Mouse (Mus musculus): ENCODE measurements at regions not wholly inside any gene's neighbourhood (a gene's known extent, or its start where the extent isn't known, plus 50 kb on each side); places are given as distances from the start of the nearest gene placed in this dataset.

DNA sequence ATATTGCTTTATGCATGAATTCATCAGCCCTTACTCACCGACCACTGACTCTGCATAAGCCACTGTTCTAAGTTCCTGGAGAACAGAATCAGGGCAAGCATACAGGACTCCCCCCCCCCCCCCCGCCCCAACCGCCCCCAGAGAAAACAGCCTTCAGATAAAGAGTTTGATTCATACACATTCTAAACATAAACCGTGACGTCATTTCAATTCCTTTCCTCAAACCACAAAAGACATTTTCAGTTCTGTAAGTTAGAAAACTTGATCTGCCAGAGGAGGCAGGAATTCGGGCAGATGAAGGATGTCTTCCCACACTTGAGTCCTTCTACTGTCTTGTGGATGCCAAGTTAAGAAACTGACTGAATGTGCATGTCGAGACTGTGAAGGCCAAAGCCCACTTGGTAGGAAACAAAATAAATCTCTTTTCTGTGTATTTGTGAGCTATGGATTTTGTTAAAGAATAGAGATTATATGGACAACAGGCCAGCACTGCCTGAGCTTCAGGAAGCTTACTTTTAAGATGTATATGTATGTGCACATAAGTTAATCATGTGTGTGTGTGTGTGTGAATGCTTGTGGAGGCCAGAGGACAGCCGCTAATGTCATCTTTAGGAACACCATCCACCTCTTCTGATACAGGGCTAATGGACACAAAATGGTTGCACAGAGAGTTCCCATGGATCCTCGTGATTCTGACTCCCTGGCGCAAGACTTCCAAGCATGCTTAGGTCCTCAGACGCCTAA lies 202.4 kb downstream of the Sox4 start:
- no peak for DNase-seq

- DNase-seq = peak in 1 of 2 experiments; percentile 25
Observed at GRCm38 (mm10) chr13:28740158-28740670, 213.3 kb downstream of the Sox4 start.

DNA sequence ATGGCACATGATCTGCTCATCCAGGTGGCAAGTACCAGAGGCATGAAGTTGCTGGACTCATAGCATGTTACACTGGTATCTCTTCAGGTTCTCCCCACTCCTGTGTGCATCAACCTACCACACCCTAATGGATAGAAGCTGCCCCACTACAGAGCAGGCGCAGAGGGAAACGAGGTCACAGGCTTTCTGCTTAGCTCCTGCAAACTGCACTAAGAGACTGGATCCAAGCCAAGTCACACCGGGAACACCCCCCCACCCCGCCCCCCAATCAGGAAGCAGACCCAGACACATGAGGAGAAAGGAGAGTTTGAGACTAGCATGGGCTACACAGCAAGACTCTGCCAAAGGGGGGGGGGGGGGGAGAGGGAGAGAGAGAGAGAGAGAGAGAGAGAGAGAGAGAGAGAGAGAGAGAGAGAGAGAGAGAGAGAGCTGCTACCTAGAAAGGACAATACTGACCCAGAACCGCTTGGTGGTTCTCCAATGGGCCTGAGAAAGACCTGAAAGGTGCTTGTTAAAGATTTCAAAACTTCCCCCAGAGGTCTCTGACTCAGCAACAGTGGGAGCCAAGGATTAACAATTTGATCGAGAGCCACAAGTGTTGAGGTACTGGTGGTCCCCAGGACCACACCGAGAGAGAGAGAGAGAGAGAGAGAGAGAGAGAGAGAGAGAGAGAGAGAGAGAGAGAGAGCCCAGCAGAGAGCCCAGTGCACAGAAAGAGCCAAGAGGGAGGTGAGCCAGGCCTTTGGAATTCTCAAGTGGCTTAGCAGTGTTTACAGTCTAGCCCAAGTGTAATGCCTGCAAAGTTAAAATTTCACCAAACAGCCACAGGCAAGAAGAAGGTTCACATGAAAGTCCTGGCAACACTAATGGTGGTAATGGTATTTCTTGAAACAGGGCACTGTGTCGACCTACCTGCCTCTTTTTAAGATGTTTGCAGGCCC lies 215.1 kb downstream of the Sox4 start:
- no peak for DNase-seq

GRCm38 (mm10) chr13:28732475-28732874 lies 221.0 kb downstream of the Sox4 start:
- DNase-seq = no peak

DNA sequence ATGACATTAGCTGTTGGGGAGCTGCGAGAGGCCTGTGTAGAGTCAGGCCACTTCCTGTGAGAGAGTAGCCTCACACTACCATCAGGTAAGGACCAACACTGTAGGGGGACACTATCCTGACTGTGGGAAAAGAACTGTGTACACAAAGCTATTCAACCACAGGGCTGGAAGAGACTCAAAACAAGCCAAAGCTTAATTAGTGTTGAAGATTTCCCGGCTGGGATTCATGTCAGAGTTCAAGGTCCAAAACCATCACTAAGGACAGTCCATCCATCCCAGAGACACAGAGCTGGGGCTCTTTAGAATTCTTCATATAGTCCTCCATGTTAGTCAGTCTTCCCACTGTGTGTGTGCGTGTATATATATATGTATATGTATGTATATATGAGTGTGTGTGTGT lies 221.5 kb downstream of the Sox4 start:
- no peak for DNase-seq

DNA sequence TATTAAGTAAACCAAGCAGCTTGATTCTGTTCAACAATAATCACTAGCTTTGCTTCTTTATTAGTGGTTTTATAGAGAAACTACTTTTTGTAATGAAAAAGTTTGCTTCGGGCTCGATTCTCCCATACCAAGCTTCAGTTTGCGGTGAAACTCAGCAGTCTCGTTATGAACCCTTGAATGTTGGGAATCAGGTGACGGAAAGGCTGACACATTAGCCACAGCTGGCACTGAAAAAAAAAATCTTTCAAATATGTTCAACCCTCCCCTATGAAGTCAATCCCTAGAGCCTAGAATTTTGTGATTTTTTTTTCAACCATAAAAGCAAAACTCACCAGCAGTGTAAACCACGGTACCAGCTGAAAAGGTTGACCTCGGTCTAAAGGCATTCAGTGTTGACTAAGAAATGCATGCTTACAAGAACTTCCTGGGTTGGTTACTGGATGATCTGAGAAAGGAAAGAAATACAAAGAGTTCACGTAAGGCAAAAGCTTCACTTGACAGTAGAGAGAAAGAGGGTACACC lies 223.4 kb downstream of the Sox4 start:
- no peak for DNase-seq

- DNase-seq = no peak
Observed at GRCm38 (mm10) chr13:28728768-28729167, 224.7 kb downstream of the Sox4 start.

DNA sequence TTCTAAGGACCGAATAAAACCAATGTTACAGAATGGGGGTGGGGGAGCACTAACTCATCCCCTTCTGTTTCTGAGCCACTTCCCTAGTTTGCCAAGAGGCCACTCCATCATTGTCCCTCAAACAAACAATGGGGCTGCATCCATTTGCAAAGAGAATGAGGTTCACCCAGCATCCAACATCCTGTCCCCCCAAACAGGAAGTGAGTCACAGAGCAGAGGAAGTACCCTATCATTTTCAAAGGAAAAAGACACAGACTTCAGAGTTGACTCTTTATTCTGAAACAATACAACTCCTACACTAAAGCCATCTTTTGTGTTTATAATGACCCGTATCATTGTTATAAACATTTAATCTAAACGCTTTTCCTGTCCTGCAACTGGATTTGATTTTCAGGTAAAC lies 229.2 kb downstream of the Sox4 start:
- no peak for DNase-seq

GRCm38 (mm10) chr13:28722074-28722473 lies 231.4 kb downstream of the Sox4 start:
- DNase-seq = no peak

DNA sequence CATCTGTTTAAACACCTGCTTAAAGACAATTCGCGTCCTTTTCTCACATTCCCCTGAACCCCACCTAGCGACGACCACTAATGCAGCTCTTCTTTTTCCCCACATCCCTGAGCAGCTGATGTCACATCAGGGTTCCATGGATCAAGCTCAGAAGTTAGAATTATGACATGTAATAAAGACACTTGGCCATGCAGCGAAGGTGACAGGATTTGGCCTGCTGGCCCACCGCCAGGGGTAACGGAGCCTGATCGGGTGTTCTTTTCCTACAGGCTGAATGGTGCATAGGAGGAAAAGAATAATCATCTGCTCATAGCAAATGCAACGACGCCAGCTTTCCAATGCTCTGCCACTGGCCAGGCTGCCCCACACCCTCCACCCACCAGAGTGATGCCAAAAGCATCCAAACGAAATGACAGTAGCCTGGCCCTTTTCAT lies 231.9 kb downstream of the Sox4 start:
- peak; percentile 82 to 90 for DNase-seq

GRCm38 (mm10) chr13:28720639-28721239 lies 232.8 kb downstream of the Sox4 start:
- DNase-seq = peak; percentile 46 to 51

GRCm38 (mm10) chr13:28720169-28720568 lies 233.3 kb downstream of the Sox4 start:
- peak; percentile 25 to 33 for DNase-seq

DNA sequence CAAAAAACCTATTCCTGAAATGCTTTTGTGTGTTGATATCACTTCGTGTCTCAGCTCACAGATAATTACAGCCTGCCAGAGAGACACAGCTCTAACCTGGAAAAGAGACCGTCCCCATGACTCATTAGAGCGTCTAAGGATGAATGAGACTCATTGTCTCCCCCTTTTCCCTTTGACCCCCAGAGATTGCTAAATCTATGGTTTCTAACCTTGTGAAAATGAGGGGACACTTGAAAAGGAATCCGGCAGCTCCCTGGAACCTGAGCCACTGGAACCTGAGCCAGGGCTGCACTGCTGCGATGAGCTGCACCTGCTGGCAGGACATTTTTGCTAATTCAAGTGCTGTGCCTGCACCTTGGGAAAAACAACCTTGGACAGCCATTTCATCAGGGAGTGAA lies 234.6 kb downstream of the Sox4 start:
- DNase-seq = peak; percentile 27 to 49

GRCm38 (mm10) chr13:28718169-28718867 lies 235.2 kb downstream of the Sox4 start:
- DNase-seq = peak in 1 of 2 experiments; percentile 11

DNA sequence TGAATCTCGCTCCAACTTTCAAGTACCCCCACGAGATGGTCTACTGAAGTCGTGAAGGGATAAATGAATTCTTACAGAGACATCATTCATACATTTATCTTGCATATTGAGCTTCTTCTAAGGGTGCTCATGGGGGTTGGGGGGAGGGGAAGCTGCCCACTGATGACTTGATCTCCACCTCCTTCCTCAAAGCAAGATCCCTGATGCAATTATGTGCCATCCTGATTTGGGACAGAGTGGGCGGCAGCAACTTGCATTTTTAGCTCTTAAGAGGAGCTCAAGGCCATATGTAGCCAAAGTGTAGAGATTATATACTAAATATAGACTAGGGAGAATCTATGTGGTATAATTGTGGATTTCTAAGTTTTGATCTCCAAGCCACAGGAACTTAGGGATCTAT lies 236.1 kb downstream of the Sox4 start:
- DNase-seq = no peak

- DNase-seq = no peak
Observed at GRCm38 (mm10) chr13:28709966-28710365, 243.5 kb downstream of the Sox4 start.

DNA sequence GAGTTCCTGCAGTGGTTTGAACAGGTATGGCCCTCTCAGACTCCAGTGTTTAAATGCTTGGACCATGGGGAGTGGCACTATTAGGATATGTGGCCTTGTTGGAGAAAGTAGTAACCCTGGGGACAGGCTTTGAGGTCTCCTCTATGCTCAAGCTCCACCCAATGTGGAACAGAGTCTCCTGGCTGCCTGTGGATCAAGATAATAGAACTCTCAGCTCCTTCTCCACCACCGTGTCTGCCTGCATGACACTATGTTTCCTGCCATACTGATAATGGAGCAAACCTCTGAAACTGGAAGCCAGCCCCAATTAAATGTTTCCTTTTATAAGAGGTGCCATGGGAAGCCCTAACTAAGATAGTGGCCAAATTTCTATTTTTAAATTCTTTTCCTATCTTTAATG lies 252.2 kb downstream of the Sox4 start:
- DNase-seq = no peak

GRCm38 (mm10) chr13:28700081-28700480 lies 253.4 kb downstream of the Sox4 start:
- DNase-seq = no peak

GRCm38 (mm10) chr13:28699490-28700032 lies 254.0 kb downstream of the Sox4 start:
- no peak for DNase-seq

DNA sequence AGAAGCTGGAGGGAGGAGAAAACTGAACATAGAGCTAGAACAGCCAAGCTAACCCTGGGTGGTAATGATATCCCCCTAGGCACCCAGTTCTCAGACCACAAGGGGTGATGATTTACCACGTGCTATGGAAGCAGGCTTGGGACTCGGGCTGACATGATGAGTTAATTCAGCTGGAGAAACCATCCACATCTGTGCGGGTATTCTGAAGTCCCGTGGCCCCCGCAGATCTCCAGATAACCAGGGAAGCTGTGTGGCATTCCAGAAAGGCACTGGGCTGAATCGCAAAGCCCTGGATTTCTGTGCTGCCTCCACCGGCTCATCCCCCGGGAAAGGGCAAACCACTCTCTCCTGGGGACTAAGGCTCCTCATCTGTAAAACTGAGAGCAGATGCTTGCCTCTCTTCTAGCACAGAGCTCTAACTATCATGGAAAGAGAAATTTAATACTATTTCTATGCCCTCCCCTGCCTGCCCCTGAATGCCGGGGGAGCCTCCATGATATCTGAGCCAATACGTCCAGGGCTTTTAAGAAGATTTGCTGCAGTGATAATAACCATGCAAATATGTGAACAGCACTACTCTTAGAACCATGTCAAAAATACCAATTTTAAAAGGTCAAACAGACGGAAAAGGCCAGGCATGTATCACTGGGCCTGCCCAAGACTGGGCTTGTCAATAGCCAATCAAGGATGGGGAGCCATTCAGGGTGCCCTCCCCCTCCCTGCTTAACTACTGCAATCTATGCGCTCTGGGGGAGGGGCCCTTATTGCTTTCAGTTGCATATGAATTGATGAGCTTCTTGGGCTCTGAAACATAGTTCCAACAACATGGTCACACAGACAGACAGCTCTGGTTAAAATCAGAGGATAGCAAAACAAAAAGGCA lies 255.5 kb downstream of the Sox4 start:
- no peak for DNase-seq

DNA sequence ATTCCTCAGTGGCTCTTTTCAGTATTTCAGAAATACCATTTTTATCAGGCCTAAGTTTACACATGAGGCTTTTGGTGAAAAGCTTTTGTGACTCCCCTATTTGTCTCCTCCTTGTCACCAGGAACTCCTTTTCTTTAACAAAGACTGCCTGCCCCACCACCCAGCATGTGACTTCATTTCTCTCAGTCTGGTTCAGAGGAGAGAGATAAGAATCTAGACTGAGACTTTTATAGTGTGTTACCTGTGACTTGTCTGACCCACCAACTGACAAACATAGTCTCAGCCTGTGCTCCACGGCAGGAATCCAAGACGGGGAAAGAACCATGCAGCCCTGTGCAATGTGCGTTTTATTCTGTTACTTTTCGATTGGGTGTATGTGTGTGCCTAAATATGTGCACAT lies 260.4 kb downstream of the Sox4 start:
- no peak for DNase-seq

All from cerebellum, postnatal 14 days (tissue).